Comparison of ENCODE assay signal across 20 mouse cellular contexts in the genomic region with DNA sequence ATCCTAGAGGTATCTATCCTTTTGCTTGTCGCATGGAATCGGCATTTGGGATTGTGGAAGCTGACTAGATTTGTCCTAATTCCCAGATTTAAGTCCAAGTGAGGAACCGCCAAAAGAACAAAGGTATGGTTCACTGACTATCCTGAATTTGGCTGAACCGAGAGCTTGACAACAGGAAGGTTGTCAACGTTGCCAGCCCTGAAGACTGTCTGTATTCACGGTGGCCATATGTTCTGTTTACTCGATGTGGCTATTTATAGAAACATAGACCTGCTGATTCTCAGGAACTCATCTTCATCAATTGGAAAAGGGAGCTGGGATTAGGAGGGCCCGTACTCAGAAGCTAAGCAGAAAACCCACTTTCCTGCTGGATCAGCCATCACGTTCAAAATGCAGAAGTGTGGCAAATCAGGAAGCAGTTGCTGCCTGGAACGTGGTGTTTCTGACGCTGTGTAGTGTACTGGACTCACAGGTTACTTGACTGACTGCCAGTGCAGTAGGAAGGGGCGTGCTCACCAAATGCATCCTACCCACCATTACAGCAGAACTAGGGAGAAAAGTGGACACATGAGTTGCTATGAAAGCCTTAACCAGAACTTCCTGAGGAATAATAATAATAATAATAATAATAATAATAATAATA.
DNase-seq lines count a peak whose midpoint lies in the region; ATAC-seq lines count a peak whose summit lies in the region.
"Had no signal": no experiment of that assay in that cellular context is flagged by ENCODE, and none has a peak within 500 bp of the region (broad histone marks: within the 10 kb centered on the region; RNA-seq: fewer than 3 reads in every experiment).

No protein-coding gene starts in this region.

- peak; percentile 11 for DNase-seq in cerebellum, adult 11 months
- DNase-seq in cerebellum, adult 8-10 months: peak; percentile 5
- DNase-seq in urinary bladder, postnatal 36 days (ENCODE audit: low spot score in 2 of 2): no peak
- DNase-seq in T-cell, adult 2 months (ENCODE audit: low spot score): no peak
- no peak for DNase-seq in right cerebral cortex, adult 2 months (ENCODE audit: low spot score in 2 of 2)
- DNase-seq: adrenal gland, postnatal 36 days; forebrain, postnatal 0 days; gastrocnemius, postnatal 14 days; heart, adult 18-20 months; heart, postnatal 14 days; kidney, adult 11 months; kidney, postnatal 36 days; layer of hippocampus, postnatal 36 days; liver, postnatal 0 days; right cerebral cortex, adult 18-20 months; thymus, adult 2 months had no signal

- ATAC-seq in common myeloid progenitor, adult 5-6 weeks (replicated peaks; ENCODE audit: low read depth, poor library complexity, severe bottlenecking): peak; percentile 85
- no peak for ATAC-seq in erythroblast, adult 5-6 weeks (replicated peaks; ENCODE audit: low FRiP score, poor library complexity, severe bottlenecking)
- ATAC-seq: forebrain, postnatal 0 days; liver, postnatal 0 days; lung, postnatal 0 days; midbrain, embryonic 15.5 days had no signal

Comparison
In these comparisons a context has a peak if more than half of its experiments do, and no peak if none do; other contexts are left out.
1. DNase-seq: peak in cerebellum, adult 11 months (single experiment) and cerebellum, adult 8-10 months (single experiment); none in urinary bladder, postnatal 36 days (0 of 2), T-cell, adult 2 months (single experiment) and right cerebral cortex, adult 2 months (0 of 2).